Mouse (Mus musculus): ENCODE measurements at regions not wholly inside any gene's neighbourhood (a gene's known extent, or its start where the extent isn't known, plus 50 kb on each side); places are given as distances from the start of the nearest gene placed in this dataset.

- TF ChIP-seq CTCF (IDR thresholded peaks at IDR 0.05; ENCODE audit: extremely low read depth, insufficient read length, insufficient replicate concordance, low read depth, low read length) (no peak), POLR2A (IDR thresholded peaks at IDR 0.05; ENCODE audit: low read depth, low read length) (no peak)
Observed at GRCm38 (mm10) chr7:40842344-40842992, 55.7 kb upstream of the Vstm2b start.

Measured in small intestine, adult 2 months (tissue).